Mouse (Mus musculus): ENCODE data around the gene Npas3. TPM values are rescaled to one million over a fixed set of nuclear protein-coding genes. Genes with fewer than 3 reads are reported as not detected.

The Npas3 gene
- total and polyA plus RNA-seq, 2 experiments, result 0.04 TPM; not detected in 1

DNA sequence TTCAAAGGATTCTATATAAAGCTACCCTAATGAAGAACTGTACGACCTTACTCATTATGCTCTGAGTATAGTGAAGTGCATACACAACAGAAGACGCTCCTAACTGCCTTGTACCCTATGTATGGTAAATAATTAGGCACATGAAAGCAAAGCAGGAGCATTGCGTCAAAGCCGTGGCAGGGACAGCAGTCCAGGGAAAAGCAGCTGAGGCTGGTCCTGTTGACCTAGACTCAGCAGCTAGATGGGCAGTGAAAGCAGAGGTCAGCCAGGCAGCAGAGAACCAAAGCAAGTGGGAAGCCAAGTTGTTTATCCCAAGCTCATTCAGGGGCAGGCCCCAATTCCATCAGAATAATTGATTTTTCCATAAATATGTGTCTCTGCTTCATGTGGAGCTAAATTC, 574.4 kb downstream of the Npas3 start:
- H3K27ac ChIP-seq (replicated peaks; ENCODE audit: insufficient read depth, low read depth, low read length), result no peak overlapping the region

DNA sequence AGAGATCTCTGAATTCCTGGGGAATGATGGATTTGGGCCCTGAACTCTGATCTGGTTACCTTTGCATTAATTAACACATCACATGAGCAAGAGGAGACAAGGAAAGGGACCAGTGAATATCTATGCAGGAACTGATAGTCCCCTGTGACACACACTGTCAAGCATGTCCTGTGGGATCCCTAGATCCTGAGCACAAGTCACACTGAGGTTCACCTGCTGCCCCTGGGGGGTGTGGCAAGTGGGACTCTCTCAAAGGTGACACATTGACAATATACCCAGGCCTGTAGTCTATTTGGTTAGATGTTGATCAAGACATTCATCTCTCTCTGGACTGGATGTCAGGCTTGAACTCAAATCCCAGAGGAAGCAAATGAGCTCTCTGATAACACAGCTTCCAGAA, 576.8 kb downstream of the Npas3 start:
- no peak for TF ChIP-seq POLR2A (IDR thresholded peaks at IDR 0.05; ENCODE audit: extremely low read depth, insufficient read depth, low read length)
- TF ChIP-seq CTCF (IDR thresholded peaks at IDR 0.05; ENCODE audit: low read depth, low read length), result no peak
- H3K27ac ChIP-seq (replicated peaks; ENCODE audit: insufficient read depth, low read depth, low read length), result no peak overlapping the region
- H3K4me3 ChIP-seq (ENCODE audit: insufficient read depth, low read depth, low read length), result no peak overlapping the region
- no peaks in the 10 kb centered on the region for H3K4me1 ChIP-seq (ENCODE audit: control insufficient read depth, insufficient read depth, low read length)
- no peaks in the 10 kb centered on the region for H3K27me3 ChIP-seq (ENCODE audit: control insufficient read depth, insufficient read depth, low read length)
- DNase-seq (ENCODE audit: extremely low read depth, low read depth, low spot score), result no peak
- no peak overlapping the region for H3K9ac ChIP-seq (ENCODE audit: low read depth, low read length)
- H3K79me2 ChIP-seq (ENCODE audit: control insufficient read depth, insufficient read depth, low read length), result no peaks in the 10 kb centered on the region
- H3K36me3 ChIP-seq (ENCODE audit: control insufficient read depth, insufficient read depth, low read length), result no peaks in the 10 kb centered on the region

More for the DNA sequence above, 574.4 kb downstream of the Npas3 start:
- Histone ChIP-seq H3K27me3 (ENCODE audit: control insufficient read depth, insufficient read depth, low read length) (no peaks in the 10 kb centered on the region), H3K79me2 (ENCODE audit: control insufficient read depth, insufficient read depth, low read length) (no peaks in the 10 kb centered on the region), H3K4me3 (ENCODE audit: insufficient read depth, low read depth, low read length) (no peak overlapping the region), H3K9ac (ENCODE audit: low read depth, low read length) (no peak overlapping the region), H3K36me3 (ENCODE audit: control insufficient read depth, insufficient read depth, low read length) (no peaks in the 10 kb centered on the region), H3K4me1 (ENCODE audit: control insufficient read depth, insufficient read depth, low read length) (no peaks in the 10 kb centered on the region)
- DNase-seq (ENCODE audit: extremely low read depth, low read depth, low spot score), result no peak
- no peak for TF ChIP-seq POLR2A (IDR thresholded peaks at IDR 0.05; ENCODE audit: extremely low read depth, insufficient read depth, low read length)
- no peak for TF ChIP-seq CTCF (IDR thresholded peaks at IDR 0.05; ENCODE audit: low read depth, low read length)
- WGBS, result 41% methylated on average over 4 of the region's 4 CpGs

DNA sequence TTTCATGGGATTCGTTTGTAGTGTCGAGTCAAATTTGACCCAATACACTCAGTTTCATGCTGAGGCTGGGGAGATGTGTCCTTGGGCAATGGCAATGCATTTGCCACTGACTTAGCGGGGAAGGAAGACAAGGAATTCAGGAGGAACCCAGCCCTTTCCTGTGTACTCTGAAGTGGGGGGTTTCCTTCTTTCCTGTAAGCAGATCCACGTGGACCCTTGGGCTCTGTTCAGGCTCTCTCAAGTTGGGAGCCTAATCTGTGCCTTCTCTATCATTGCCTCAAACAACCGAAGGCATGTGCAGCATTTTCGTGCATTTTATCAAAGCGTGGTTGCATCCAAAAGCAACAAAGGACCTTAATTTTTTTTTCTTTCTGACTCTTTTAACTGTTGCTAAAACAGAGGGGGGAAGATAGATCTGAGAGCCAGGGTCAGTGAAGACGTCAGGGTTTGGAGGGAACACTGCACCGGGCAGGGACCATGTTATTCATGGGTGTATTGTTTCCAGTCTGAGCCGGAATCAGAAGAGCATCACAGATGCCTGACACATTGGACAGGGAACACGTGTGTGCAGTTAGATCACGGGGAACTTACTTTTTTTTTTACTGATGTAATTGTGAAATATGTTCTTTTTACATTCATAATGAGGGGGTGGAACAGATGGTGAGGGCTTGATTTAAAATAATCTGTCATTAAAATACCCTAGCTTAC, 577.6 kb downstream of the Npas3 start:
- no peaks in the 10 kb centered on the region for H3K4me1 ChIP-seq (ENCODE audit: control insufficient read depth, insufficient read depth, low read length)
- no peak for DNase-seq (ENCODE audit: extremely low read depth, low read depth, low spot score)
- no peaks in the 10 kb centered on the region for H3K79me2 ChIP-seq (ENCODE audit: control insufficient read depth, insufficient read depth, low read length)
- no peaks in the 10 kb centered on the region for H3K36me3 ChIP-seq (ENCODE audit: control insufficient read depth, insufficient read depth, low read length)
- no peak overlapping the region for H3K9ac ChIP-seq (ENCODE audit: low read depth, low read length)
- H3K4me3 ChIP-seq (ENCODE audit: insufficient read depth, low read depth, low read length), result no peak overlapping the region
- 64% methylated on average over 12 of the region's 12 CpGs for WGBS
- no peak overlapping the region for H3K27ac ChIP-seq (replicated peaks; ENCODE audit: insufficient read depth, low read depth, low read length)
- TF ChIP-seq POLR2A (IDR thresholded peaks at IDR 0.05; ENCODE audit: extremely low read depth, insufficient read depth, low read length) (no peak), CTCF (IDR thresholded peaks at IDR 0.05; ENCODE audit: low read depth, low read length) (no peak)
- H3K27me3 ChIP-seq (ENCODE audit: control insufficient read depth, insufficient read depth, low read length), result no peaks in the 10 kb centered on the region

DNA sequence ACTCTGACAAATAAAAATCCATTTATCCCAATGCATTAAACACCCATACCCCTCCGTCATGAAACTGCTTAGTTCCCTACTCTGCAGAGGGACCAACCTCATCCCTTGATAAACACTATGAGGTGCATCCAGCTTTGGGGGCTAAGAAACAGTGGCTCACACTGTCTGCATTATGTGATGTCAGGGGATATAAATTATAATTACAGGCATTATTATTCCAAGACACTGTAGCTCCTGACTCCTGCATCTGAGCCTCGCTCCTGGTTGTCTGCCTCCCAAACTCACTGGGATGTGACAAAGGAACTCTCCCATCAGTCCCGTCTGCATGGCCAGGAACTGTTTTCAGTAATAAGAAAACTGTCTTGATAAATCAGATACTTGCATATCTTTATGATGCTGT, 578.3 kb downstream of the Npas3 start:
- Histone ChIP-seq H3K9ac (ENCODE audit: low read depth, low read length) (no peak overlapping the region), H3K79me2 (ENCODE audit: control insufficient read depth, insufficient read depth, low read length) (no peaks in the 10 kb centered on the region), H3K27me3 (ENCODE audit: control insufficient read depth, insufficient read depth, low read length) (no peaks in the 10 kb centered on the region), H3K36me3 (ENCODE audit: control insufficient read depth, insufficient read depth, low read length) (no peaks in the 10 kb centered on the region), H3K4me1 (ENCODE audit: control insufficient read depth, insufficient read depth, low read length) (no peaks in the 10 kb centered on the region), H3K4me3 (ENCODE audit: insufficient read depth, low read depth, low read length) (no peak overlapping the region), H3K27ac (replicated peaks; ENCODE audit: insufficient read depth, low read depth, low read length) (no peak overlapping the region)
- TF ChIP-seq CTCF (IDR thresholded peaks at IDR 0.05; ENCODE audit: low read depth, low read length) (no peak), POLR2A (IDR thresholded peaks at IDR 0.05; ENCODE audit: extremely low read depth, insufficient read depth, low read length) (no peak)
- 88% methylated on average over 3 of the region's 3 CpGs for WGBS
- DNase-seq (ENCODE audit: extremely low read depth, low read depth, low spot score), result no peak

DNA sequence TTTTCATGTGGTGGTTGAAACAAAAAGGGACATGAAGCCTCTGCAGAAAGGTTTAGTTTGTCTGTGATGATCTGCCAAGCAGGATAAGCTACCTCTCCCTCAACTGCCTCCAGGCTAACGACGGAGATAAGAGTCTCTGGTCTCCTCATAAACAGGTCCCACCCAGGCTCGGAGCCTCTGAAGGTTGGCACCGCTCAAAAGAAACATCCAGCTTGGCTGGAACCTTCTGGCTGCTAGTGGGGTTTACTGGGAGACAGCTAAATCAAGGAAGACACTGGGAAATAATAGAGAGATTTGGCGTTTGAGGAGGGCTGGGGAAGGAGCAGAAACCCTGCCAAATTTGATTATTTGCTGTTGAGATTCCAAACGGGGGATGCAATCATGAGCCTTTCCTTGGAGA, 584.1 kb downstream of the Npas3 start:
- Histone ChIP-seq H3K36me3 (ENCODE audit: control insufficient read depth, insufficient read depth, low read length) (no peaks in the 10 kb centered on the region), H3K4me1 (ENCODE audit: control insufficient read depth, insufficient read depth, low read length) (no peaks in the 10 kb centered on the region), H3K9ac (ENCODE audit: low read depth, low read length) (no peak overlapping the region), H3K4me3 (ENCODE audit: insufficient read depth, low read depth, low read length) (no peak overlapping the region), H3K27ac (replicated peaks; ENCODE audit: insufficient read depth, low read depth, low read length) (no peak overlapping the region), H3K27me3 (ENCODE audit: control insufficient read depth, insufficient read depth, low read length) (no peaks in the 10 kb centered on the region; the same call in 1 of the 2 replicates), H3K79me2 (ENCODE audit: control insufficient read depth, insufficient read depth, low read length) (no peaks in the 10 kb centered on the region)
- 58% methylated on average over 6 of the region's 6 CpGs for WGBS
- TF ChIP-seq POLR2A (IDR thresholded peaks at IDR 0.05; ENCODE audit: extremely low read depth, insufficient read depth, low read length), result no peak
- TF ChIP-seq CTCF (IDR thresholded peaks at IDR 0.05; ENCODE audit: low read depth, low read length), result no peak
- DNase-seq (ENCODE audit: extremely low read depth, low read depth, low spot score), result no peak

DNA sequence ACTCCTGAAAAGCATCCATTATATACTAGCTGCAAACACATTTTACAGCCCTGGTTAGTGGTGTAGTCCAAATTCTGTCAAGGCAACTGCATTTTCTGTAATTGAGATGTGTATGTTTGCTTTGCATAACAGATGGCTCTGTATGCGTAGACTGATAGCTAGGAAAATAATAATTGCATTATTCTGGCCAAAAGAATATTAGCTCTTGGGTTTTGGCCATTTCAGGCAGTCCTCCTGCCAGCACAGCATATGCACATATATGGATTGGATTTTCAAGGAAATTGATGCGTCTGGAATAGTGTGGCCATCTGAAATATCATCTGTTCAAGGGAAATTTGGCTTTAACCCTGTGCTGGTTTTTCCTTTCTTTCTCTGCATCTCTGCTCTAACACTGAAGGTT, 584.9 kb downstream of the Npas3 start:
- no peak overlapping the region for H3K4me3 ChIP-seq (ENCODE audit: insufficient read depth, low read depth, low read length)
- 79% methylated on average over 2 of the region's 2 CpGs for WGBS
- no peak overlapping the region for H3K9ac ChIP-seq (ENCODE audit: low read depth, low read length)
- TF ChIP-seq POLR2A (IDR thresholded peaks at IDR 0.05; ENCODE audit: extremely low read depth, insufficient read depth, low read length) (no peak), CTCF (IDR thresholded peaks at IDR 0.05; ENCODE audit: low read depth, low read length) (no peak)
- no peaks in the 10 kb centered on the region for H3K4me1 ChIP-seq (ENCODE audit: control insufficient read depth, insufficient read depth, low read length)
- H3K27ac ChIP-seq (replicated peaks; ENCODE audit: insufficient read depth, low read depth, low read length), result no peak overlapping the region
- DNase-seq (ENCODE audit: extremely low read depth, low read depth, low spot score), result no peak
- H3K27me3 ChIP-seq (ENCODE audit: control insufficient read depth, insufficient read depth, low read length), result no peaks in the 10 kb centered on the region; the same call in 1 of the 2 replicates
- H3K79me2 ChIP-seq (ENCODE audit: control insufficient read depth, insufficient read depth, low read length), result no peaks in the 10 kb centered on the region
- H3K36me3 ChIP-seq (ENCODE audit: control insufficient read depth, insufficient read depth, low read length), result no peaks in the 10 kb centered on the region
